Mouse (Mus musculus): ENCODE data around the gene Plekha8.

GRCm38 (mm10) chr6:54657861-54658260 is 63.0 kb downstream of the Plekha8 start:
- TF ChIP-seq POLR2A (IDR thresholded peaks at IDR 0.05; ENCODE audit: borderline replicate concordance, low read depth, low read length) (no peak), CTCF (IDR thresholded peaks at IDR 0.05; ENCODE audit: low read depth, low read length) (no peak)
